Mouse (Mus musculus) frontal cortex, postnatal 25 days (tissue): ENCODE measurements around the gene Erlec1.
A peak's percentile ranks its signal among the peaks of the same experiment; 100 is the strongest.

Experiments used
- DNase-seq, 2 experiments: peaks; one replicate each; pipeline ENCODE4 v3.0.0; 2022; ENCODE audit warnings: low spot score in 2 of 2

Erlec1 gene

GRCm38 (mm10) chr11:30954279-30954725 lies at the start of gene Erlec1:
Erlec1 (minus strand) TSS chr11:30954335.
- DNase-seq: peak; percentile 77 to 81

- DNase-seq: no peak
These were observed 47.2 kb upstream of the Erlec1 start for GRCm38 (mm10) chr11:31001169-31001908.

- DNase-seq: no peak
These were observed 45.9 kb upstream of the Erlec1 start for GRCm38 (mm10) chr11:31000028-31000427.

- DNase-seq: no peak
These were observed 44.6 kb upstream of the Erlec1 start for GRCm38 (mm10) chr11:30998704-30999103.

GRCm38 (mm10) chr11:30998199-30998598 lies 44.1 kb upstream of the Erlec1 start:
- no peak for DNase-seq

GRCm38 (mm10) chr11:30996670-30997069 lies 42.5 kb upstream of the Erlec1 start:
- no peak for DNase-seq

- DNase-seq: no peak
These were observed 32.5 kb upstream of the Erlec1 start for GRCm38 (mm10) chr11:30986625-30987017.

GRCm38 (mm10) chr11:30985877-30986624 lies 31.9 kb upstream of the Erlec1 start, which contains the start of gene Chac2:
Chac2 (minus strand) TSS chr11:30986350.
- DNase-seq: peak; percentile 72 to 74

GRCm38 (mm10) chr11:30985237-30985636 lies 31.1 kb upstream of the Erlec1 start:
- no peak for DNase-seq

GRCm38 (mm10) chr11:30953469-30954154 lies 523 bp downstream of the Erlec1 start:
- DNase-seq: peak; percentile 18 to 23

- DNase-seq: no peak
These were observed 1.3 kb downstream of the Erlec1 start for GRCm38 (mm10) chr11:30952829-30953228.

- no peak for DNase-seq
These were observed 10.6 kb downstream of the Erlec1 start for GRCm38 (mm10) chr11:30943522-30943921.

GRCm38 (mm10) chr11:30928498-30928897 lies 25.6 kb downstream of the Erlec1 start:
- no peak for DNase-seq

- no peak for DNase-seq
These were observed 26.1 kb downstream of the Erlec1 start for GRCm38 (mm10) chr11:30928079-30928478.

- no peak for DNase-seq
These were observed 30.9 kb downstream of the Erlec1 start for GRCm38 (mm10) chr11:30923283-30923682.

- DNase-seq: no peak
These were observed 33.5 kb downstream of the Erlec1 start for GRCm38 (mm10) chr11:30920641-30921040.

GRCm38 (mm10) chr11:30912311-30912710 lies 41.8 kb downstream of the Erlec1 start:
- DNase-seq: no peak

GRCm38 (mm10) chr11:30899312-30899711 lies 54.8 kb downstream of the Erlec1 start:
- no peak for DNase-seq

- DNase-seq: no peak
These were observed 57.9 kb downstream of the Erlec1 start for GRCm38 (mm10) chr11:30896201-30896600.

GRCm38 (mm10) chr11:30888153-30888552 lies 66.0 kb downstream of the Erlec1 start:
- DNase-seq: no peak

GRCm38 (mm10) chr11:30885171-30885871 lies 68.8 kb downstream of the Erlec1 start, which contains the start of the genes Gpr75 and Asb3:
Gpr75 (plus strand) TSS chr11:30885358.
Asb3 (plus strand) TSS chr11:30885416.
- peak; percentile 54 to 57 for DNase-seq
